In the genomic region with DNA sequence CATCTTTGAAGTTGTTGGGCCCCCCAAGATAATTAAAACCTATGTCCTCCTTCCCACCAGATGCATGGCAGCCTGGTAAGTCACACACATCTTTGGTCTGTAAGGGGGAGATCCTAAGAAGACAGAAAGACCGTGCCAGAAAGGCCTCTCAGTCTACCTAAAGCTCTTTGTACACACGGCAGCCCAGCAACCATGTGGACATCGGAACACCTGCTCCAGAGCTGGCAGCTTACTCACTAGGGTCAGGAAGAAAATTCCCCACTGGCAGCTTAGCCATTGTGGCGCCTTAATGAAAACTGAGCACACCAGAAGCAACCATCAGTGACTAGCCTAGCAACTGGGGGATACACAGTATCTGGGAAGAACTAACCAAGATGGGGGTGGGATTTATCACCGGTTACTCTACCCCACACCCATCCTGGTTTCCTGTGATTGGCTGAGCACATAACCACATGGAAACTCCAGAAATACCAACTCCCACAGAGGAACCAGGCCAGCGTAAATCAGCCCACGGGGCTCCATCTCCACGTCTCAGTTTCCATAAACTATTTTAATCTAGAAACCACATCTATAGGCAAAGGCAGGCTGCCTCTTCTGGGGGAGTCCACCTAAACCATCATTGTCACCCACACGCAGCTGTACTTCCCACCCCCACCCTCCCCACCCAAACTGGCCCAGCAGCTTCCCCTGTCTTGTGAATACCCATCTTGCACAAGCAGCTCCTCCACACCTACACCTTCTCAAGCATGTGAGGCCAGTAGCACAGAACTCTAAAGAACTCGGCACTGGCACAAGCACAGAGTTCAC, we compare ENCODE assay signal across 11 mouse cellular contexts.
DNase-seq lines count a peak whose midpoint lies in the region; ATAC-seq lines count a peak whose summit lies in the region.
"Had no signal": no experiment of that assay in that cellular context is flagged by ENCODE, and none has a peak within 500 bp of the region (broad histone marks: within the 10 kb centered on the region; RNA-seq: fewer than 3 reads in every experiment).

No protein-coding gene starts in this region.

- 46% methylated on average over 10 of the region's 10 CpGs for WGBS in embryonic facial prominence, embryonic 14.5 days

- H3K4me1 ChIP-seq in embryonic facial prominence, embryonic 14.5 days (ENCODE audit: control insufficient read depth, insufficient read depth, low read length) = peaks cover 6% of the 10 kb centered on the region; the same call in 1 of the 2 replicates

- H3K27me3 ChIP-seq in embryonic facial prominence, embryonic 14.5 days (replicated peaks; ENCODE audit: control insufficient read depth, insufficient read depth, low read length) = no peaks in the 10 kb centered on the region

- no peak overlapping the region for H3K4me3 ChIP-seq in embryonic facial prominence, embryonic 14.5 days (ENCODE audit: low read depth, low read length)

- H3K36me3 ChIP-seq in embryonic facial prominence, embryonic 14.5 days (ENCODE audit: control insufficient read depth, insufficient read depth, low read length) = no peaks in the 10 kb centered on the region

- DNase-seq in left cerebral cortex, adult 18-20 months (ENCODE audit: low spot score in 2 of 2) = peak; percentile 42 to 56
- DNase-seq in left cerebral cortex, postnatal 10 days (ENCODE audit: extremely low spot score in 1 of 2, low spot score in 2 of 2) = no peak
- peak; percentile 83 for DNase-seq in embryonic facial prominence, embryonic 14.5 days (ENCODE audit: low spot score)
- DNase-seq in thymus, postnatal 14 days = peak; percentile 26
- no peak for DNase-seq in ovary, postnatal 14 days (ENCODE audit: low spot score)
- no peak for DNase-seq in heart, postnatal 4 days
- DNase-seq in layer of hippocampus, postnatal 10 days (ENCODE audit: low spot score in 2 of 2) = no peak
- DNase-seq: heart, postnatal 14 days; layer of hippocampus, postnatal 36 days had no signal

- no peak overlapping the region for H3K9ac ChIP-seq in embryonic facial prominence, embryonic 14.5 days (ENCODE audit: low read depth, low read length)

- H3K9me3 ChIP-seq in embryonic facial prominence, embryonic 14.5 days (ENCODE audit: control insufficient read depth, low read length) = no peaks in the 10 kb centered on the region

- intact Hi-C loops in left cerebral cortex, postnatal 10 days (cut with DNase I) = loop anchor here (5.0 kb wide), 1 partner anchor 132 kb away; no protein-coding TSS in a partner anchor

- peak; percentile 82 for ATAC-seq in embryonic facial prominence, embryonic 14.5 days (ENCODE audit: low read depth)
- ATAC-seq in megakaryocyte, adult 5-6 weeks (ENCODE audit: poor library complexity, severe bottlenecking) = peak; percentile 49

- peak overlapping the region; percentile 52 for H3K27ac ChIP-seq in embryonic facial prominence, embryonic 14.5 days (replicated peaks; ENCODE audit: low read depth, low read length)

- H3K4me2 ChIP-seq in embryonic facial prominence, embryonic 14.5 days (ENCODE audit: low read depth, low read length) = peak overlapping the region; percentile 25
- H3K4me2 ChIP-seq: midbrain, embryonic 11.5 days had no signal

Comparison
In these comparisons a context has a peak if more than half of its experiments do, and no peak if none do; other contexts are left out.
1. DNase-seq: peak in left cerebral cortex, adult 18-20 months (2 of 2), embryonic facial prominence, embryonic 14.5 days (single experiment) and thymus, postnatal 14 days (single experiment); none in left cerebral cortex, postnatal 10 days (0 of 2), ovary, postnatal 14 days (single experiment), heart, postnatal 4 days (single experiment) and layer of hippocampus, postnatal 10 days (0 of 2).